Mouse (Mus musculus) retina, postnatal 1 day (tissue): Measurements from ENCODE around the gene Amer1.

Source experiments
- DNase-seq: peaks from one replicate; pipeline ENCODE4 v3.0.0-alpha.2; 2012

Amer1 gene

DNA sequence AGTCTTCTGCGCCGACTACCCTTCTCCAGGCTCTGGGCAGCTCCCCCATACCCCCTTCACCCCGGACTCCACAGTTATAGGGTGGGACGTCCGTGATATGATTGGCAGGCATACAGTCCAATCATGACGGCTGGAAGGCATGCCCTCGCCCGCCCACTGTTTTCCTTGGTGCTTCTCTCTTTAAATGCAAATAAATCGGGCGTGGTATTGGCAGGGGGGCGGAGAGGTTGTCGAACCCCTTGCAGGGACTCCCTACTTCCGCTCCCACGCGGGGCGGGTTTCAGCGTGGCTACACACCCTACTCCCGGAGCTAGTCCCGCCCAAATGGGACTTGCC lies at the start of gene Amer1:
TSS of gene Amer1 (minus strand) at position 97 of the 336 bp plus-strand sequence.
- peak; percentile 93 for DNase-seq

DNA sequence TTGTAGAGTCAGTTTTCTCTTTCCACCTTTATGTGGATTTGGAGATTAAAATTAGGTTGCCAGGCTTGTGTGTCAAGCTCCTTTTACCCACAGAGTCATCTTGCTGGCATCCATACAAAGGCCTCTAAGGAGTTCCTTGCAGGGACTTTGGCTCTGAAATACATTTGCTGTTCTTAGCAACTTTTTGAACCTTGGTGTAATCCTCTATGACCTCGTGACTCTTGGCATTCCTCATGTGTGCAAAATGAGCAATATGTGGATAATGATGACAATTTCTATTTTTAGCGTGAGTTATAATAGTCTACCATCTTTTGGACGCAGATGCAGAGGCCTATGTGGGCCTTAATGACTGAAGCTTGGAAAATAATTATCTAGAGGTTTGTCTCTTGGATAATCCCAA lies 12.5 kb upstream of the Amer1 start:
- DNase-seq, result no peak

DNA sequence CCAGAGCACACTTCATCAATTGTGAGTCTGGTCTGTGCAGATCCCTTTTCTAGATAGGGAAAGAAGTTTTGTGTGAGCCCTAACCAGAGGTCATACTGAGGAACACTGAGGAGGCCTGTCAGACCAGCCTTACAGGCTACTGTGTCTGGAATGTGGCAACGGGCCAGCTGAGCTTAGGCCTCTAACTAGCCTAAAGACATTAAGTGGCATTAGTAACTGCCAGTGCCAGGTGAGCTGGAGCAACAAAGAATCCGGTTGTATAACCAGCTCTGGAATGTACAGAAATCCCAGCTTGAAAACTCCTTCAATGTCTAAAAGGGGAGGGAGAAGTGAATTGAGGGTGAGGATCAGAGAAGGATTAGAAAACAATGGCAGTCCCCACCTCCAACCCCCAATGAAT lies 1.2 kb upstream of the Amer1 start:
- peak; percentile 5 for DNase-seq

DNA sequence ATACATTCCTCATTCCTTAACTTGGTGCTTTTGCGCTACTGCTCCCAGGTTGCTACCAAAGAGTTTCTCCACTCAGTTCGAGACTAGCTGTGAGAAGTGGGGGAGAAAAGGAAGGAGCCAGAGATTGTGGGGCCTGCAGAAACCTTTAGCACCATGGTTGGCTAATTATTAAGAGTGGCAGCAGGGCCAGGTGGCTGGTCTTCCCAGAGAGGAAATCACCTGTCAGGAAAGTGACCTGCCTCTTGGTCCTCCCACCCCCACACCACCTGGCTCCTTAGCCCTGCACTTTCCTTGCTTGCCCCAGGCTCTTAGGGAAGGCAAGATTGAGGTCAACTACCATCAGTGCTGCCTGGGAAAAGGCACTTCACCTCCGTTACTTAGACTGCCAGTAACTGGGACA lies 469 bp upstream of the Amer1 start:
- no peak for DNase-seq

DNA sequence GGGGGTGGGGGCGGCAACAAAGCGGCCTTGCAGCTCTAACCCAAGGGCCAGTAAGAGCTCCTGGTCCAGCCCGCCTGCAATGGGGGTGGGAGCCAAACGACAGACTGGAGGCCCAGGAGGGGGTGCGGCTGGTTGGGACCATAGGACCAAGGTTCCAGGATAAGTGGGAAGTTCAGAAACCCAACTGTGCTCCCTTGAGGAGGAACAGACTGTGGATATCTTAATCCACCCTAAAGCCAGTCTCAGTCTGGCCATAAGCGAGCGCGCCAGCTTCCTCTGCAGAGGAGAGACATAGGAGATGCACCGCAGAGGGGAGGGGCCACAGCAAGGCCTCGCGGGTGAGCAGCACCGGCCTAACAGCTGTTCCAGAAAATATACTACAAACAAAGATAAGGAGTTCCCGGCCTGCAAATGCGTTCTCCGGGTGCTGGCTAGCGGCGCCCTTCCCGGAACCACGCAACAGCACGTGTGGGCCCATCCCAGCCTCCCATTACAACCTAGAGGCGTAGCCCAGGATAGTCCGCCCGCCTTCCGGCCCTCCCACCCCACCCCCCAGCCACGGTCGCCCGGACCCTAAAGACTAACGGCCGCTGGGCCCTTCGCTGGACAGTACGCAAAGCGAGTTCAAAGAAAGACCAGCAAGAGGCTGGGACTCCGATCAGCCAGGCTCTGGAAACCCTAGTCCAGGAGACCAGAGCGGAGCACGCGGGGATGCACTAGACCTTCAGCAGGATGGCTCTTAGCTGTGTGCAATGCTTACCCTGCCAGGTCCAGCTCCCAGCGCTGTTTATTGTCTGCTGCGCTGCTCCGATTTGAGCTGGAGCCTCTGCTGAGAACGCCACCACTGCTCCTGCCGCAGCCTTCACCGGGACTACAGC lies 535 bp downstream of the Amer1 start:
- peak; percentile 67 for DNase-seq

DNA sequence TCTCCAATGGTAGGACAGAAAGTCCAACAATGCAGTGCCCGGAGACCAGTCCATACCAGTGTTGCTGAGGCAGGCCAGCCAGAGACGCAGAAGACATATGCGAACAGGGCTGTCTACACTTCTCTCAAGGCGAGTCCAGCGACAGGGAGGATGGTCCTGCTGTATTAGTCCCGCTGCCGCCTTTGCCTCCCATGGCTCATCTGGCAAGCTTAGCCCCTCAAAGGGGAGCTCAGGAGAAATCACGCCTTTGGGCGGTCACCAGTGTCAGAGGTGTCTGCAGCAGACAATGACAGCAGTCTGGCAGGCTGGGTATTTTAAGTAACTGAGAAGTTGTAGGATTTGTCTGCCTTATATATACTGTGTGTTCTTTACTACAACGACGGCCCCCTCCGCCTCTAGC lies 1.3 kb downstream of the Amer1 start:
- DNase-seq, result peak; percentile 26

DNA sequence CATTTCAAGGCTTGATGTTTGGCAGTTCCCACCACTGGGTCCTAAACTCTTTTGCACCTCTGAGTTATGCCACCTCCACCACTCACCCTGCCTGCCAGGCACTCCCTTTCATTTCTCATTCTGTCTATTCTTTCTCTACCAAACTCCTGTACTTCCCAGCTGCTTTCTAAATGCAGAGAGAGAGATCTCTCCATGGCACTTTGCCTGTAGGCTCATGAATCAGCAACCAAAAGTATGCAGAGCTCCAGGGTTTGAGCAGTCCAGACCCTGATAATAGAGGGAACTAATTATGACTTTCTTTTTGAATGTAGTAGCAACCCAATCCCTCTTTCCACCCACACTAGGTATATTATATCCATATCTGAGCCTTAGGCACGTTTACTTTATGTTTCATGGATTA lies 2.4 kb downstream of the Amer1 start:
- no peak for DNase-seq

DNA sequence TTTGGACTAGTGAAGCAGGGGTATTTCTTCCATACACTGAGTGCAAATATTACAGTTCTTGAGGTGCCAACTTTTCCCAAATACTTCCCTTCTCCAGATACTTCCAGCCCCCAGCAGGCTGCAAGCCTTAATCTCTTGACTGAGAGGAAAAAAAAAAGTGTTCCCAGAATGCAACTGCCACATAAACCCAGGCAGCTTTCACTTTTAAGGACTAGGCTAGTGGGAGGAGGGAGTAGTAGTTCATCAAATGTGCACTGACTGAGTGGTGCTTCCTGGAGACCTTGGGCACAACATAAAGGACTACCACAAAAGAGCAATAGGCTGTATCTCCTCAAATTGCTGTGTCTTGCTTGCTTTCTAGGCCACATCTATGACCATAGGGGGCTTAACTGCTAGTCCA lies 3.4 kb downstream of the Amer1 start:
- peak; percentile 1 for DNase-seq

DNA sequence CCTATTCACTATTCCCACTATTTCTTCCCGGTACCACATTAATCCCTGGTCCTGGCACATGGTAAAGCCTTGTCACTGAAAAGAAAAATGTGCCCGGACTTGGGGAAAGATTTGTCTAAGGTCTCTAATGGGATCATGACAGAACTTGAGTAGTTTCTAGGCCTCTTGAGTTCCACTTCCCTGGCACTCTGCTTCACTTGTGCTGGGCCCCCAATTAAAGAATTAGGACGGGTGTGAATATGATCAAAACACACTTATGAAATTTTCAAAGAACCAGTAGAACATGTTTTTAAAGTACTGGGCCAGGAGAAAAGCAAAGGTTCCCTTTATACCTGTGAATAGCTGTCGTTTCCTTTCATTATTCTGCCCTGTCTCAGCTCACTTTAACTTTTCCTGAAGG lies 6.2 kb downstream of the Amer1 start:
- no peak for DNase-seq

DNA sequence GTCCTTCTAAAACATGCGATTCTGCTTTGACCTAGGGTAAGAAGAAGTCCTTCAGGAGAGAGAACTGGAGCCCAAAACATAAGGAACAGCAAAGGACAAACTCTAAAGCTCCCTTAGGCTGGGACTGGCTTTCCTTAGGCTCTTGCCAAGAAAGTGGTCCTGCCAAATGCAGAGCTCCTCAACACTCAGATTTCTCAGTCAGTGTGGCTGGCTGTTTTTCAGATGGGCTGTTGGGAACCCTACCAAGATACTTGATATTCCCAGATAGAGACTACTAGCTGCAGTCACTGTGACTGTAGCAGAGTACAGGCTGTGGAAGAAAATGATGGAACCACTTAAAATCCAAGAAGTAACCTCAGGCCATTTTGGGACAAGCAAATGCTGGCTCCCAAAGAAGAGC lies 7.4 kb downstream of the Amer1 start:
- DNase-seq, result no peak

DNA sequence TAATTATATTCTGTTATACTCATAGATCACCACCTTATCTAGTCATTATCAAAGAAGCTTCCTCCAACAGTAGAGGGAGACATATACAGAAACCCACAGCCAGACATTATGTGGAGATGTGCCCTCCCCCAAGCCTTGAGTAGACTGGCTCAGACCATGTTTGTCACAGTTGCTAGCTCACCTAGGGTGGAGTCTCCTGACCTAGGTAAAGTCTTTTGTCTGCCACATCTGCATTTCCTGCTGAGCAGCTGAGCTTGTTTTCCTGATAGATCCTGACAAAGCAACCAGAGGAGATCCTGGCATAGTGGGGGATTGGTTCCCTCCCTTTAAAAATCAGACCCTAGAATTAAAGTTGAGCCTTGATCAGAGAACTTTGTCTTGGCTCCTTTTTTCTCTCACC lies 71.6 kb downstream of the Amer1 start:
- no peak for DNase-seq
